Mouse (Mus musculus) activated CD4-positive, CD25-positive, alpha-beta regulatory T cell, adult 4 months (primary cell): ENCODE measurements around the gene Fmr1nb. TPM values are rescaled to one million over a fixed set of nuclear protein-coding genes. Genes with fewer than 3 reads are reported as not detected.
"Not testable (repeated sequence)": the region's sequence is repeated elsewhere in the genome, so short reads cannot be mapped to it uniquely, and the experiment has no call there.

Experiments
- ATAC-seq: one replicate; pipeline ENCODE4 v1.8.0; 2017
- polyA plus RNA-seq, 2 experiments: library from polyadenylated mRNA; unstranded; fragments of 100-300 nt; shearing (Covaris generic); gene quantifications; one replicate each; pipeline ENCODE4 v1.2.1; 2017

The Fmr1nb gene
- polyA plus RNA-seq, result not detected

- no peak for ATAC-seq
These were observed at the start of gene Fmr1nb for GRCm38 (mm10) chrX:68761606-68762005. TSS of gene Fmr1nb (plus strand) at chrX:68761839.

GRCm38 (mm10) chrX:68736902-68737301 lies 24.7 kb upstream of the Fmr1nb start:
- ATAC-seq, result no peak

GRCm38 (mm10) chrX:68740088-68740487 lies 21.6 kb upstream of the Fmr1nb start:
- no peak for ATAC-seq

GRCm38 (mm10) chrX:68820449-68820848 lies 58.8 kb downstream of the Fmr1nb start:
- not testable (repeated sequence) for ATAC-seq

- ATAC-seq, result peak; percentile 40
These were observed 59.4 kb downstream of the Fmr1nb start, which contains the start of gene Gm14698 for GRCm38 (mm10) chrX:68821059-68821458. TSS of gene Gm14698 (plus strand) at chrX:68821093.

GRCm38 (mm10) chrX:68839548-68840444 lies 78.2 kb downstream of the Fmr1nb start:
- no peak for ATAC-seq

Other genes with a start within 250 kb of the Fmr1nb start
- gene Fmr1, start 83.3 kb upstream of the Fmr1nb start, polyA plus RNA-seq, result 10 to 100 TPM; 20.3 to 22.5 TPM
- 1 to 10 TPM; 3.4 to 3.6 TPM for gene Gm14698, start 59.3 kb downstream of the Fmr1nb start, polyA plus RNA-seq
- not detected for gene Gm6812, start 131.2 kb downstream of the Fmr1nb start, polyA plus RNA-seq